Mouse (Mus musculus) stomach, embryonic 16.5 days (tissue): ENCODE results near the gene Prom1. TPM values are rescaled to one million over a fixed set of nuclear protein-coding genes. Genes with fewer than 3 reads are reported as not detected.

ENCODE experiments used
- ATAC-seq: fragments of 200-750 bp; cut with Nextera tagmentation; 2 replicates; pipeline ENCODE4 v1.8.0; 2017; ENCODE audit warnings: moderate number of reproducible peaks, moderate TSS enrichment; ENCODE audit not compliant: insufficient read depth, low FRiP score
- H3K27ac ChIP-seq: fragments of 300-500 bp; sonication (generic); 2 replicates; pipeline ENCODE4 v1.5.1; 2014; ENCODE audit warnings: low read length
- H3K27me3 ChIP-seq: fragments of 300-500 bp; sonication (generic); 2 replicates; pipeline ENCODE4 v1.6.1; 2014; ENCODE audit warnings: low read length, control low read depth, mixed read lengths; ENCODE audit not compliant: control insufficient read depth, insufficient read depth
- H3K36me3 ChIP-seq: fragments of 300-500 bp; sonication (generic); 2 replicates; pipeline ENCODE4 v1.6.1; 2014; ENCODE audit warnings: low read length; ENCODE audit not compliant: control insufficient read depth, insufficient read depth
- H3K4me1 ChIP-seq: fragments of 300-500 bp; sonication (generic); 2 replicates; pipeline ENCODE4 v1.6.1; 2014; ENCODE audit warnings: low read length, control low read depth, mixed read lengths; ENCODE audit not compliant: control insufficient read depth, insufficient read depth
- H3K4me2 ChIP-seq: fragments of 300-500 bp; sonication (generic); 2 replicates; pipeline ENCODE4 v1.6.1; 2014; ENCODE audit warnings: low read depth, low read length, mixed read lengths
- H3K4me3 ChIP-seq: fragments of 300-500 bp; sonication (generic); replicated peaks from 2 replicates; pipeline ENCODE4 v1.5.1; 2014; ENCODE audit warnings: mild to moderate bottlenecking, low read length
- H3K9ac ChIP-seq: fragments of 300-500 bp; sonication (generic); 2 replicates; pipeline ENCODE4 v1.6.1; 2014; ENCODE audit warnings: low read length
- H3K9me3 ChIP-seq: fragments of 300-500 bp; sonication (generic); replicated peaks from 2 replicates; pipeline ENCODE4 v1.6.1; 2016; ENCODE audit warnings: low read length, control low read depth; ENCODE audit not compliant: control insufficient read depth
- WGBS: fragments of 180-500 bp; shearing (Covaris S2); extraction: QIAGEN DNeasy Blood & Tissue Kit; methylation state at CpG from one replicate; pipeline ENCODE4 v1.1.7; 2014; 5-methylcytosine and 5-hydroxymethylcytosine counted together
- polyA plus RNA-seq: library from polyadenylated mRNA; unstranded; fragments of >200 nt; fragmentation: Nextera tagmentation; extraction: Ambion mirVana; gene quantifications from 2 replicates; pipeline ENCODE4 v1.2.1, GENCODE M21; 2015

Gene Prom1
- polyA plus RNA-seq, 1 experiment from 2014 or later: 61.3 TPM

GRCm38 (mm10) chr5:43971156-43971555 is 130.7 kb downstream of the Prom1 start:
- H3K4me1 ChIP-seq: no peaks in the 10 kb centered on the region
- WGBS: 39% methylated on average over 2 of the region's 2 CpGs
- no peaks in the 10 kb centered on the region for H3K36me3 ChIP-seq
- no peak overlapping the region for H3K4me3 ChIP-seq
- H3K9me3 ChIP-seq: no peaks in the 10 kb centered on the region
- H3K9ac ChIP-seq: no peak overlapping the region
- ATAC-seq: no peak
- no peaks in the 10 kb centered on the region for H3K27me3 ChIP-seq
- H3K27ac ChIP-seq: no peak overlapping the region
- no peak overlapping the region for H3K4me2 ChIP-seq

GRCm38 (mm10) chr5:43970532-43970931 is 131.3 kb downstream of the Prom1 start:
- no peak overlapping the region for H3K27ac ChIP-seq
- no peak for ATAC-seq
- H3K36me3 ChIP-seq: no peaks in the 10 kb centered on the region
- H3K4me1 ChIP-seq: no peaks in the 10 kb centered on the region
- H3K9ac ChIP-seq: no peak overlapping the region
- WGBS: 64% methylated on average over 2 of the region's 2 CpGs
- H3K4me3 ChIP-seq: no peak overlapping the region
- H3K27me3 ChIP-seq: no peaks in the 10 kb centered on the region
- no peaks in the 10 kb centered on the region for H3K9me3 ChIP-seq
- H3K4me2 ChIP-seq: no peak overlapping the region

- H3K9me3 ChIP-seq: no peaks in the 10 kb centered on the region
- no peak overlapping the region for H3K9ac ChIP-seq
- H3K4me2 ChIP-seq: no peak overlapping the region
- H3K27ac ChIP-seq: no peak overlapping the region
- H3K4me3 ChIP-seq: no peak overlapping the region
- WGBS: 58% methylated on average over 2 of the region's 2 CpGs
- no peaks in the 10 kb centered on the region for H3K4me1 ChIP-seq
- ATAC-seq: no peak
- no peaks in the 10 kb centered on the region for H3K36me3 ChIP-seq
- H3K27me3 ChIP-seq: no peaks in the 10 kb centered on the region
These were observed 133.2 kb downstream of the Prom1 start for GRCm38 (mm10) chr5:43968634-43969033.

- Histone ChIP-seq H3K36me3 (no peaks in the 10 kb centered on the region), H3K27ac (no peak overlapping the region), H3K4me2 (no peak overlapping the region), H3K4me3 (no peak overlapping the region), H3K4me1 (no peaks in the 10 kb centered on the region), H3K9me3 (no peaks in the 10 kb centered on the region), H3K27me3 (no peaks in the 10 kb centered on the region), H3K9ac (no peak overlapping the region)
- no peak for ATAC-seq
- WGBS: 90% methylated on average over 3 of the region's 3 CpGs
These were observed 140.8 kb downstream of the Prom1 start for GRCm38 (mm10) chr5:43961056-43961455.

GRCm38 (mm10) chr5:43959884-43960440 is 141.9 kb downstream of the Prom1 start:
- no peak overlapping the region for H3K27ac ChIP-seq
- H3K36me3 ChIP-seq: no peaks in the 10 kb centered on the region
- H3K4me3 ChIP-seq: no peak overlapping the region
- no peak overlapping the region for H3K4me2 ChIP-seq
- H3K9me3 ChIP-seq: no peaks in the 10 kb centered on the region
- no peaks in the 10 kb centered on the region for H3K4me1 ChIP-seq
- H3K27me3 ChIP-seq: no peaks in the 10 kb centered on the region
- WGBS: 86% methylated on average over 3 of the region's 3 CpGs
- H3K9ac ChIP-seq: no peak overlapping the region
- no peak for ATAC-seq

- no peaks in the 10 kb centered on the region for H3K9me3 ChIP-seq
- H3K36me3 ChIP-seq: no peaks in the 10 kb centered on the region
- H3K4me3 ChIP-seq: no peak overlapping the region
- ATAC-seq: no peak
- no peak overlapping the region for H3K27ac ChIP-seq
- no peak overlapping the region for H3K9ac ChIP-seq
- WGBS: 48% methylated on average over 1 of the region's 1 CpGs
- H3K27me3 ChIP-seq: no peaks in the 10 kb centered on the region
- H3K4me1 ChIP-seq: peaks cover 8% of the 10 kb centered on the region; the same call in 1 of the 2 replicates
- H3K4me2 ChIP-seq: no peak overlapping the region
These were observed 148.6 kb downstream of the Prom1 start for GRCm38 (mm10) chr5:43953241-43953640.

- Histone ChIP-seq H3K4me3 (peak overlapping the region; percentile 31), H3K9ac (peak overlapping the region; percentile 64), H3K36me3 (no peaks in the 10 kb centered on the region)
These were observed 153.0 kb downstream of the Prom1 start for GRCm38 (mm10) chr5:43948748-43949275.

GRCm38 (mm10) chr5:43948111-43948743 is 153.6 kb downstream of the Prom1 start:
- WGBS: 2% methylated on average over 27 of the region's 27 CpGs
- Histone ChIP-seq H3K4me2 (peak overlapping the region; percentile 56), H3K4me3 (peak overlapping the region; percentile 31), H3K4me1 (peaks cover 12% of the 10 kb centered on the region), H3K9ac (peak overlapping the region; percentile 0; the same call in 1 of the 2 replicates), H3K27me3 (no peaks in the 10 kb centered on the region), H3K9me3 (no peaks in the 10 kb centered on the region), H3K36me3 (no peaks in the 10 kb centered on the region), H3K27ac (peak overlapping the region; percentile 98)
- ATAC-seq: peak; percentile 96

More at GRCm38 (mm10) chr5:43948748-43949275, 153.0 kb downstream of the Prom1 start:
- Histone ChIP-seq H3K4me2 (peak overlapping the region; percentile 56), H3K4me1 (peaks cover 12% of the 10 kb centered on the region), H3K27me3 (no peaks in the 10 kb centered on the region), H3K27ac (peak overlapping the region; percentile 98), H3K9me3 (no peaks in the 10 kb centered on the region)
- ATAC-seq: peak; percentile 54; the same call in 1 of the 2 replicates
- 1% methylated on average over 8 of the region's 8 CpGs for WGBS

GRCm38 (mm10) chr5:43947330-43947977 is 154.4 kb downstream of the Prom1 start:
- H3K4me2 ChIP-seq: peak overlapping the region; percentile 56
- H3K27ac ChIP-seq: peak overlapping the region; percentile 98
- H3K4me1 ChIP-seq: peaks cover 12% of the 10 kb centered on the region
- no peaks in the 10 kb centered on the region for H3K9me3 ChIP-seq
- H3K4me3 ChIP-seq: peak overlapping the region; percentile 31; the same call in 1 of the 2 replicates
- H3K9ac ChIP-seq: 0 out of 2 replicates have a peak overlapping the region, but pooled peaks have one; percentile 27
- H3K27me3 ChIP-seq: no peaks in the 10 kb centered on the region
- 18% methylated on average over 9 of the region's 9 CpGs for WGBS
- H3K36me3 ChIP-seq: no peaks in the 10 kb centered on the region
- no peak; the same call in 1 of the 2 replicates for ATAC-seq
